Mouse (Mus musculus) forebrain, embryonic 13.5 days (tissue): Measurements from ENCODE around the gene Rassf5. TPM values are rescaled to one million over a fixed set of nuclear protein-coding genes. Genes with fewer than 3 reads are reported as not detected.

Source experiments
- ATAC-seq: fragments of 200-750 bp; cut with Nextera tagmentation; 2 replicates; pipeline ENCODE4 v1.8.0; 2017
- H3K27ac ChIP-seq: fragments of 300-500 bp; sonication (generic); 2 replicates; pipeline ENCODE4 v1.5.1; 2015; ENCODE audit warnings: inconsistent platforms, mild to moderate bottlenecking, moderate library complexity
- H3K27me3 ChIP-seq: fragments of 300-500 bp; sonication (generic); 2 replicates; pipeline ENCODE4 v1.6.1; 2015; ENCODE audit warnings: mild to moderate bottlenecking, inconsistent platforms
- H3K36me3 ChIP-seq: fragments of 300-500 bp; sonication (generic); 2 replicates; pipeline ENCODE4 v1.6.1; 2015; ENCODE audit warnings: mild to moderate bottlenecking, inconsistent platforms; ENCODE audit not compliant: poor library complexity, severe bottlenecking
- H3K4me1 ChIP-seq: fragments of 300-500 bp; sonication (generic); 2 replicates; pipeline ENCODE4 v1.6.1; 2015; ENCODE audit warnings: inconsistent platforms
- H3K4me2 ChIP-seq: fragments of 300-500 bp; sonication (generic); 2 replicates; pipeline ENCODE4 v1.6.1; 2015; ENCODE audit warnings: inconsistent platforms, mild to moderate bottlenecking, moderate library complexity
- H3K4me3 ChIP-seq: fragments of 300-500 bp; sonication (generic); 2 replicates; pipeline ENCODE4 v1.5.1; 2015; ENCODE audit warnings: mild to moderate bottlenecking, inconsistent platforms
- H3K9ac ChIP-seq: fragments of 300-500 bp; sonication (generic); 2 replicates; pipeline ENCODE4 v1.6.1; 2015; ENCODE audit warnings: mild to moderate bottlenecking, inconsistent platforms
- H3K9me3 ChIP-seq: fragments of 300-500 bp; sonication (generic); replicated peaks from 2 replicates; pipeline ENCODE4 v1.6.1; 2016; ENCODE audit warnings: inconsistent platforms
- WGBS: fragments of 180-500 bp; shearing (Covaris S2); methylation state at CpG from one replicate; pipeline ENCODE4 v1.1.7; 2015; 5-methylcytosine and 5-hydroxymethylcytosine counted together
- polyA plus RNA-seq: library from polyadenylated mRNA; unstranded; fragments of >200 nt; fragmentation: Nextera tagmentation; extraction: Ambion mirVana; gene quantifications from 2 replicates; pipeline ENCODE4 v1.2.1, GENCODE M21; 2015

Gene Rassf5
- polyA plus RNA-seq, 1 experiment from 2014 or later = 1.1 TPM

GRCm38 (mm10) chr1:131184253-131184955 is 60.7 kb downstream of the Rassf5 start:
- peaks cover 14% of the 10 kb centered on the region for H3K36me3 ChIP-seq
- no peak overlapping the region for H3K4me3 ChIP-seq
- H3K27ac ChIP-seq = no peak overlapping the region
- H3K27me3 ChIP-seq = no peaks in the 10 kb centered on the region
- H3K9me3 ChIP-seq = no peaks in the 10 kb centered on the region
- H3K9ac ChIP-seq = no peak overlapping the region
- H3K4me2 ChIP-seq = no peak overlapping the region
- whole genome bisulfite sequencing = 88% methylated on average over 9 of the region's 9 CpGs
- no peaks in the 10 kb centered on the region for H3K4me1 ChIP-seq
- ATAC-seq = no peak

- Histone ChIP-seq H3K36me3 (peaks cover 22% of the 10 kb centered on the region), H3K27me3 (no peaks in the 10 kb centered on the region), H3K9me3 (no peaks in the 10 kb centered on the region), H3K9ac (no peak overlapping the region), H3K4me2 (no peak overlapping the region), H3K4me1 (no peaks in the 10 kb centered on the region), H3K27ac (no peak overlapping the region), H3K4me3 (no peak overlapping the region)
- no peak for ATAC-seq
- WGBS = 87% methylated on average over 7 of the region's 7 CpGs
These were observed 61.9 kb downstream of the Rassf5 start for GRCm38 (mm10) chr1:131183201-131183600.

- peaks cover 35% of the 10 kb centered on the region for H3K36me3 ChIP-seq
- H3K4me1 ChIP-seq = no peaks in the 10 kb centered on the region
- ATAC-seq = peak; percentile 58
- H3K9ac ChIP-seq = no peak overlapping the region
- H3K27me3 ChIP-seq = no peaks in the 10 kb centered on the region
- no peak overlapping the region for H3K4me2 ChIP-seq
- H3K4me3 ChIP-seq = no peak overlapping the region
- no peaks in the 10 kb centered on the region for H3K9me3 ChIP-seq
- 69% methylated on average over 9 of the region's 9 CpGs for WGBS
- H3K27ac ChIP-seq = no peak overlapping the region
These were observed 63.2 kb downstream of the Rassf5 start for GRCm38 (mm10) chr1:131181642-131182527.

DNA sequence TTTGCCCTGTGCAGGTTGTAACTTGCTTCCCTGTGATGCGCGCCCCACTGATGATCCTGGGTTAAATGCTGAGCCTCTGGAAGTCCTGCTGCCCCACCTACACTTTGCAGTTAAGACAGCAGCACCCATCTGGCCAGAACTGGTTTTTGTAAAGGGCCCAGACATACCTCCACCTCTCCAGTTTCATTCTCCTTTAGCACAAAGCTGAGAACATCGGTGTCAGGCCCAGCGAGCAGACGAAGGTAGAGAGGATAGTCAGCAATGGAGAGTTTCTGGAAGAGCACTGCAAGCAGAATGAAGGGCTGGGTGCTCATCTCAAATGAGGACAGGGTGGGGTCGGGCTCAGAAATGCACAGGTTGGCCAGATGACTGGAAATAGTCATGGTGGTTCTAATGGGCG is 64.7 kb downstream of the Rassf5 start:
- Histone ChIP-seq H3K9ac (no peak overlapping the region), H3K4me2 (no peak overlapping the region), H3K4me3 (no peak overlapping the region), H3K9me3 (no peaks in the 10 kb centered on the region), H3K36me3 (peaks cover 50% of the 10 kb centered on the region), H3K27ac (no peak overlapping the region), H3K4me1 (no peaks in the 10 kb centered on the region), H3K27me3 (no peaks in the 10 kb centered on the region)
- WGBS = 97% methylated on average over 7 of the region's 7 CpGs
- ATAC-seq = no peak

GRCm38 (mm10) chr1:131178083-131178482 is 67.0 kb downstream of the Rassf5 start:
- WGBS = 93% methylated on average over 5 of the region's 5 CpGs
- no peak for ATAC-seq
- H3K36me3 ChIP-seq = peaks cover 70% of the 10 kb centered on the region

GRCm38 (mm10) chr1:131177249-131177648 is 67.8 kb downstream of the Rassf5 start:
- no peak overlapping the region for H3K4me3 ChIP-seq
- H3K36me3 ChIP-seq = peaks cover 79% of the 10 kb centered on the region
- WGBS = 91% methylated on average over 4 of the region's 4 CpGs
- H3K9me3 ChIP-seq = no peaks in the 10 kb centered on the region
- ATAC-seq = no peak
- H3K4me2 ChIP-seq = no peak overlapping the region
- H3K27ac ChIP-seq = no peak overlapping the region
- no peaks in the 10 kb centered on the region for H3K27me3 ChIP-seq
- H3K4me1 ChIP-seq = no peaks in the 10 kb centered on the region
- no peak overlapping the region for H3K9ac ChIP-seq

More at GRCm38 (mm10) chr1:131178083-131178482, 67.0 kb downstream of the Rassf5 start:
- H3K4me3 ChIP-seq = no peak overlapping the region
- H3K27me3 ChIP-seq = no peaks in the 10 kb centered on the region
- H3K9me3 ChIP-seq = no peaks in the 10 kb centered on the region
- no peak overlapping the region for H3K27ac ChIP-seq
- no peak overlapping the region for H3K9ac ChIP-seq
- H3K4me1 ChIP-seq = no peaks in the 10 kb centered on the region
- no peak overlapping the region for H3K4me2 ChIP-seq

GRCm38 (mm10) chr1:131175819-131176218 is 69.2 kb downstream of the Rassf5 start:
- Histone ChIP-seq H3K36me3 (peaks cover 93% of the 10 kb centered on the region), H3K27me3 (no peaks in the 10 kb centered on the region), H3K27ac (no peak overlapping the region), H3K9me3 (no peaks in the 10 kb centered on the region), H3K4me3 (no peak overlapping the region), H3K9ac (no peak overlapping the region), H3K4me2 (no peak overlapping the region), H3K4me1 (no peaks in the 10 kb centered on the region)
- no peak for ATAC-seq
- WGBS = 95% methylated on average over 8 of the region's 8 CpGs

- no peak overlapping the region for H3K27ac ChIP-seq
- no peak overlapping the region for H3K4me3 ChIP-seq
- no peaks in the 10 kb centered on the region for H3K9me3 ChIP-seq
- H3K27me3 ChIP-seq = no peaks in the 10 kb centered on the region
- no peak overlapping the region for H3K9ac ChIP-seq
- no peak for ATAC-seq
- no peaks in the 10 kb centered on the region for H3K4me1 ChIP-seq
- WGBS = 100% methylated on average over 1 of the region's 1 CpGs
- H3K36me3 ChIP-seq = peaks cover 93% of the 10 kb centered on the region
- no peak overlapping the region for H3K4me2 ChIP-seq
These were observed 69.9 kb downstream of the Rassf5 start for GRCm38 (mm10) chr1:131175189-131175588.

GRCm38 (mm10) chr1:131174299-131174861 is 70.7 kb downstream of the Rassf5 start:
- Histone ChIP-seq H3K4me1 (no peaks in the 10 kb centered on the region), H3K9ac (no peak overlapping the region), H3K4me3 (no peak overlapping the region), H3K27me3 (no peaks in the 10 kb centered on the region), H3K4me2 (no peak overlapping the region), H3K27ac (no peak overlapping the region), H3K36me3 (peaks cover 93% of the 10 kb centered on the region), H3K9me3 (no peaks in the 10 kb centered on the region)
- WGBS = 88% methylated on average over 12 of the region's 12 CpGs
- ATAC-seq = no peak

DNA sequence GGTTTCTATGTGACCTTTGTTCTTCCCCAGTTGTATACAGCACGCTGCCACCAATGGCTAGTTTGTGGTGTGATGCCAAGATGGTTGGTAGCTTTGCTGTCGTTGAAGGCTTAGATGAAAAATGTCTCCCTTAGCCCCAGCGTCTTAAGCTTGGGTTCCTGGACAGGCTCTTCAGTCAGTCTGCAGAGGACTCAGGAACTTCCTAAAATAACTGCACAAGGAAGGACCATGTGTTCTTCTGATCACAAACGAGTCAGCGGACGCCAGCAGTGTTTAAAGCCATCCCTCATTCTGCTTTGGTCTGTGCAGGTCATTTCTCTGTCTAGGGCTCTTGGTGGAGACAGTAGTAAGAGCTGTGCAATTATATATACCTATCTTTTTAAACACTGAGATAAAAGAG is 71.2 kb downstream of the Rassf5 start:
- H3K4me2 ChIP-seq = no peak overlapping the region
- no peaks in the 10 kb centered on the region for H3K27me3 ChIP-seq
- WGBS = 84% methylated on average over 6 of the region's 6 CpGs
- no peaks in the 10 kb centered on the region for H3K9me3 ChIP-seq
- H3K36me3 ChIP-seq = peaks cover 97% of the 10 kb centered on the region
- no peak for ATAC-seq
- no peak overlapping the region for H3K27ac ChIP-seq
- H3K9ac ChIP-seq = no peak overlapping the region
- H3K4me3 ChIP-seq = no peak overlapping the region
- no peaks in the 10 kb centered on the region for H3K4me1 ChIP-seq

DNA sequence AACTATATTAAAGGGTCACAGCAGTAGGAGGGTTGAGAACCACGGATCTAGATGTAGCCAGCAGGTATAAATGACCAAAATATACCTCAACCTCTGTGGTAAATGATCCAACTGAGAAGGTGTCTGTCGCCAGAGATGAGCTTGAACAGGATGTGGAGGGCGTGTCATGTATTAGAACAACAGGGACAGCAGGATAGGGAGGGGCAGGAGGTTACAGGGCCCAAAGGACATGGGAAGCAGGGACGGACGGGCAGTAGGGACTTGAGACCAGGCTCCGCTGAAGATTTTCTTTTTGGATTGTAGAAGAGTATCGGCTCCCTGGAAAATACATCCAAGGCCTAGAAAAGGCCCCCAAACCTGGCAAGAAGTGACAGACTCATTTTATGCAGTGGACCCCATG is 72.1 kb downstream of the Rassf5 start:
- 92% methylated on average over 7 of the region's 7 CpGs for WGBS
- ATAC-seq = no peak
- Histone ChIP-seq H3K4me1 (no peaks in the 10 kb centered on the region), H3K4me3 (no peak overlapping the region), H3K27ac (no peak overlapping the region), H3K9ac (no peak overlapping the region), H3K27me3 (no peaks in the 10 kb centered on the region), H3K4me2 (no peak overlapping the region), H3K36me3 (peaks cover 97% of the 10 kb centered on the region), H3K9me3 (no peaks in the 10 kb centered on the region)

GRCm38 (mm10) chr1:131167612-131168011 is 77.4 kb downstream of the Rassf5 start:
- whole genome bisulfite sequencing = 93% methylated on average over 10 of the region's 10 CpGs
- no peak overlapping the region for H3K9ac ChIP-seq
- H3K4me1 ChIP-seq = no peaks in the 10 kb centered on the region
- H3K4me3 ChIP-seq = no peak overlapping the region
- no peaks in the 10 kb centered on the region for H3K9me3 ChIP-seq
- peaks cover 99% of the 10 kb centered on the region for H3K36me3 ChIP-seq
- no peak overlapping the region for H3K27ac ChIP-seq
- no peak overlapping the region for H3K4me2 ChIP-seq
- ATAC-seq = no peak
- H3K27me3 ChIP-seq = no peaks in the 10 kb centered on the region
